Mouse (Mus musculus): ENCODE measurements around the gene Rad50. TPM values are rescaled to one million over a fixed set of nuclear protein-coding genes. Genes with fewer than 3 reads are reported as not detected.

The Rad50 gene
- total RNA-seq, 2 experiments from 2014 or later = 10.7 to 13.0 TPM

DNA sequence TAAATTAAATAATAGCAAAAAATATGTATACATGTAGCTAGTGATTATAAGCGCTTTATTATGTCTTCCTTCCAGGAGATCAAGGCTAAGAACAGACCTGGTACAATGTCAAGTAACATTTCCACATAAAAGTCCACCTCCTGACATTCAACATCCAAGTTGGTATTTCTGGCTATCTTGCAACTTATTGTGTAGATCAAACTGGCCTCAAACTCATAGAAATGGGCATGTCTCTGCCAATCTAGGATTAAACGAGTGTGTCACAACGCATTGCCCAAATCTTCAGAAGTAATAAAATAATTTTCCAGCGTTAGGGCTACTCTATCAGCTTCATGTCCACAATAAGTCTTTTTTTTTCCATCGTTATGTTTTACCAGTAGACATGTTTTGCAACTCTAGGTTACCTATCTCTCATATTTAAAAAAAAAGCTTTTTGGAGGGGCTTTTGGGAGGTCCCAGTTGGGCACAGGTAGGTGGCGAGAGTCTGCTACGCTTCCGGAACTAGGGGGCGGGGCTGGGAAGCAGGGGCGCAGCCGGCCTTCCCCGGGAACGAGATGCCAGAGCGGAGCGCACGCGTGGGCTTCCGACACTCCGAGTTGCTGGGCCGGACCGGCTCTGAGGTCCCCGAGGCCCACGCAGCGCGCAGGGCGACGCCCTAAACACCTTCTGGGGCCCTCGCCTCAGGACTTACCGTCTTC, 734 bp downstream of the Rad50 start:
- DNase-seq (ENCODE audit: extremely low spot score in 1 of 2, low spot score in 1 of 2) = no peak

DNA sequence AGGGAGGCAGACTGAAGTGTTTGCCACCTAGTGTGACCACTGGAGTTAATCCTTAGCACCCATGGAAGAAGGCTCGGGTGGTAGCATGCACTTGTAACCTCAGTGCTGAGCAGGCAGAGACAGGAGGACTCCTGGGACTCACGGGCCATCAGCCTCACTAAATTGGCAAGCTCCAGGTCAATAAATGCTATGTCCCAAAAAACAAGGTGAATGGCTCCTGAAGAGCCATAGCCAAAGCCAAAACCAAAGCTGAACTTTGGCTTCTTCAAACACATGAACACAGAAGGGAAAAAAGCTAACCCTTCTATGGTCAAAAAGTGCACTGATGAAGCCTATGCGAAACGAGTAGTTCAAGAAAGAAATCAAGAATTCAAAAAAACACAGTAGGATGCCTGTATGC, 7.8 kb downstream of the Rad50 start:
- no peak for DNase-seq (ENCODE audit: extremely low spot score in 1 of 2, low spot score in 1 of 2)

DNA sequence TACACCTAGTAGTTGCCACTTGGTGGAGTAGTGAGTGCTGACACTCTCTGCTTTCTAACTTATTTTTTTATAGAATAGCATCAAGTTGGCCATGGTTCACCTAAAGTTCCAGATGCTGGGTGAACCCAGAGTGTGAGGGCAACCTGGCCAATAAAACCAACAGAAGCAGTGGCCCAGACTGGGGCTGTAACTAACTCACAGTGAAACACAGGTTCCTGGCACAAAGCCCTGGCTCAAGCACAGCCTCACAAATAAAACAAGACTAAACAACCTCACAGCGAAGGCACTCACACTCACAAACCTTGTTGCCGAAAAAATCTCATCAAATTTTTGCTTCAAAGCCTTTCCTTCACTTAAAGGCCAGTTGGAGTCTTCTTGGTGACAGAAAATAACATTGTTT, 8.6 kb downstream of the Rad50 start:
- no peak for DNase-seq (ENCODE audit: extremely low spot score in 1 of 2, low spot score in 1 of 2)

DNA sequence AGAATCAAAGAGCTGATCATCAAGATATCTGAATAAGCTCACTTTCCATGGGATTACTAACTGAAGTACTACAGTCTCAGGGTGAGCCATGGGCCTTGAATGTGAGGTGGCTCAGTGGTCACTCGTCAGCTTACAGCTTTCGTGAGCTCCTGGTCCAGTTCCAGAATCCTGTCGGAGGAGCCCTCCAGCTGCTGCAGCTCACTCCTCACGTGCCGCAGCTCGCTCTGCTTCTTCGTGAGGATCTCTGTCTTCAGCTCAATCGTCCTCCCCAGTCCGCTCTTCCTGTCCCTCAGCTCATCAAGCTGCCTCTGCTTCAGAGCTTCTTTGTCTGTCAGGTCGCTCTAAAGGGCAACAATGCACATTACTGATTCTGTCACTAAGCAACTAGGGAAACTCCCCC, 15.1 kb downstream of the Rad50 start:
- peak in 1 of 2 experiments; percentile 18 for DNase-seq (ENCODE audit: extremely low spot score in 1 of 2, low spot score in 1 of 2)

DNA sequence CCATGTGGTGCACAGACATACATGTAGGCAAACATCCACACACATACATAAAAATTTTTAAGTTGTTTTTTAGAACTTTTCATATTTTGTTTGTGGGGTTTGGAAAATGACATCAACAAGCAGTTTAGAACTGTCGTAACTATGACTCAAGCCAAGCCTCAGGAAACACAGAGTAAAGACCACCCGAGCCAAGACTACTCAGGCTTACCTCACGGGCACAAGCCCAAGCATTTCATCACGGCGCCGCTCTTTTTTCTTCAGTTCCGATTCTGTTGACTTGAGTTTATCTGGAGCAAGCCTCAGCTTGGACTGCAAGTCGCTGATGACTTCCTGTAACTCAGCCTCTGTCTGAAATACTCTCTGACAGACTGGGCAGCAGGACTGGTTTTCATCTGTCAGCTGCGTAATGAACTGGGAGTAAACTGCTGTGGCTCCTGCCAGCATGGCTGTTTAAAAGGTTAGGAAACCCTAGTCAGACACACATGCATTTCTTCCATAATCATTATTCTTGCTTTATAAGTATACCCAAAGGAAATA, 24.1 kb downstream of the Rad50 start:
- no peak for DNase-seq (ENCODE audit: extremely low spot score in 1 of 2, low spot score in 1 of 2)

DNA sequence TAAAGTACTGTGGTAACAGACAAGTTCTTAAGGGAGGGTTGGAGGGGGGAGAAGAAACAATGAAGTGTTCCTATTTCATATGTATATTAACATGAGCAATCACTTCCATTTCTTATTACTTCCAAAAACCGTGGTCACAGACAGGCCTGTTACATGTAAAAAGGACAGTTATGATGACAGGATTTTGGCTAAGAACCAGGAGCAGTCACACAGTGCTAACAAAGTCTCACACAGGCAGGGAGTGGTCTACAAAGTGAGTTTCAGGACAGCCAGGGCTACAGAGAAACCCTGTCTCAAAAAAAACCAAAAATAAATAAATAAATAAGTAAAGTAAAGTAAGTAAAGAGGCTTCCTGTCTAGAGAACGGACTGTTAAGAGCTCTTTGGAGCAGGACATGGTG, 24.9 kb downstream of the Rad50 start:
- DNase-seq (ENCODE audit: extremely low spot score in 1 of 2, low spot score in 1 of 2) = no peak

DNA sequence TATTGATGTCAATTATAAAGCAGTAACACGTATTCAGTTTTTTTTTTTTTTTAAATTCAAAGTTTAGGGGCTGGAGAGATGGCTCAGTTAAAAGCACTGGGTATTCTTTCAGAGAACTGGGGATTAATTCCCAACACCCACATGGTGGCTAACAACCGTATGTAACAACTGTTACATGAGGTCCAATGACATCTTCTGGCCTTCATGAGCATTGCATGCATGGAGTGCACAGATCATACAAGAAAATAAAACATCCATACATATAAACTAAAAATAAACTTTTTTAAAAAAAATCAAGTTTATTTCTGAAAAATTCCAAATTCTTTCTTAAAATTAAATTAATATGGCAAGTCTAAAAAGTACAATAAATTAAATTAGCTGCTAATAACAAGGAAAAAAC, 25.4 kb downstream of the Rad50 start:
- DNase-seq (ENCODE audit: extremely low spot score in 1 of 2, low spot score in 1 of 2) = no peak

DNA sequence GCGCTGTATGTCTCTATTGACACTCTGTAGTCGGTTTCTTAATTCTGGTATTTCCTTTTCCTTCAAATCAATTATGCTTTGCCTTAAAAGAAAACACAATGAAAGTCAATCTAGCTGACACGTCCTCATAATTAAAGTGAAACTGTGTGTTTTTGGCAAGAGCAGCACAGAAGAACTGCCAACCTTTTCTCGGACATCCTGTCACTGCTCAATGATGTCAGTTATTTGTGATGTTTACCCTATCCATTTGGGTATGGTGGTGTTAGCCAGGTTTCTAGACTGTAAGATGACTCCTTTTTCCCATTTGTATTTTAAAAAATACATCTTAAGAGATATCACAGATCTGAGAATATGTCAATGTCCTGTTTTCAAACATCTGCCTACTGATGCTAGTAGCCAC, 27.0 kb downstream of the Rad50 start:
- DNase-seq (ENCODE audit: extremely low spot score in 1 of 2, low spot score in 1 of 2) = no peak

DNA sequence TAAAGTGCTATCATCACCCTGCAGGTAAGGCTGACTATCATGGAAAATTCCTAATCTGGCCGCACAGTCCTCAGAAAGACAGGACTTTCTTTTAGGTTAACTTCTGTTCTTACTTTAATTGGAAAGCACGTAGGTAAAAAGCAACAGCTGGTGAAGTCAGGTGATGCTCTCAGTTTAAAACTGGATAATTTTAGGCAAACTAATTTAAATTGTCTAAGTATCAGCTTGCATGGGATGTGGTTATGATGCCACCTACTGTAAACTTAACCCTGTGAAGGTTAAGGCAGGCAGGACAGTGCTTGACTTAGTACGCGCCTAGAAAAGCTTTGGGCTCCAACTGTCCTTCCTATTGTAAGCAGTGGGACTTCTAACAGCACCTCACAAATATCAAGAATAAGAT, 35.7 kb downstream of the Rad50 start:
- DNase-seq (ENCODE audit: extremely low spot score in 1 of 2, low spot score in 1 of 2) = no peak

DNA sequence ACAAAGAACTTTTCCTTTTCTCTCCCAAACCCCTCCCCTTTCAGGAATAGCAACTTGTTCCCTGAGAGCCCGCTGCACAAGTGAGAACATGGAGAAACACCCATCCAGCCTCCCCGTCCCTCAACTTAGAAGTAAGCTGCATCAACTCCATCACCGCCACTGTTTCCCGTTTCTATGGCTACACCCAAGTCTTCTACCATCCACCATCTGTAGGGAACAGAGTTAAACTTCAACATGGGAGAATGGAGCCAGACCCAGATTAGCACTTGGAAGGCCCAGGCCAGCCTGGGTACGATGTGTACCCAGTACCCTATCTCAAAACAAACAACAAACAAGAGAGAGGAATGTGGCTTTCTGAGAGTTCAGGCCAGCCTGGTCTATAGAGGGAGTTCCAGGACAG, 43.0 kb downstream of the Rad50 start:
- DNase-seq (ENCODE audit: extremely low spot score in 1 of 2, low spot score in 1 of 2) = no peak

DNA sequence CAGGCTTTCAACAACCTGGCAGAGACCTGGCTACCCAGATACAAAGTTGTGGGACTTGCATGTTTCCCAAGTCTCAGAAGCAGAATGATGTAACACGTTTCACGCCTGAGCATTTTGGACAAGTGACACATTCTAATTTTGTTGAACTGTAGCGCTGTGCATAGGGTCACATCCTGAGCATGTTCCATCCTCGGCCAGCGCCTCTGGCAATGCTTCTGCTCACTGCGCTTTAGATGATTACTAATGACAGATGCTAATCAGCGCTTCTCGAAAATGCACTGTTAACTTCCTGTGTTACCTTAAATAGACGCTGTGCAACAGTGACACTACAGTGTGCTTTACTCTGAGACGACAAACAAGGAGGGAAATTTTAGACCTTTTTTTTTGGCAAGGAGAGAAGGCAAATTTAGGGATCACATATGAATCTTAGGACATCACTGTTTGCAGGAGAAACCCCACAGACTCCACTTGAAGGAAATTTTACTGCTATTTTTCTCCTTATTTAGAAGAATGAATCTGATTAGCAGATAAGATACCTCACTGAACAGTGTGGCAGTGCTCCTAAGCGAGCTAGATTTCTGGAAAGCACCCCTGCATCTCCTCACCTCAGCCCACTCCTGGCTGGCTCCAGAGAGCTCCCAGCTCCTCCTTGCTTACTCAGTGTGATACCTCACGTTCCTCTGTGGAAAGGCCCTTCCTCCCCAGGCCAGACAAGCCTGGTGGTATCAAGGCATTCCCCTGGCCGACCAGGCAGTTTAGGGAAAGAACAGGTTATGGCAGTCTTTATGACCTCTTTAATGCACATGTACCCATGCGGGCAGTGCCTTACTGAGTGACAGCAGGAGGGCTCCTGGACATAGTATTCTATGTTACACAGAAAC, 44.1 kb downstream of the Rad50 start:
- no peak for DNase-seq (ENCODE audit: extremely low spot score in 1 of 2, low spot score in 1 of 2)

DNA sequence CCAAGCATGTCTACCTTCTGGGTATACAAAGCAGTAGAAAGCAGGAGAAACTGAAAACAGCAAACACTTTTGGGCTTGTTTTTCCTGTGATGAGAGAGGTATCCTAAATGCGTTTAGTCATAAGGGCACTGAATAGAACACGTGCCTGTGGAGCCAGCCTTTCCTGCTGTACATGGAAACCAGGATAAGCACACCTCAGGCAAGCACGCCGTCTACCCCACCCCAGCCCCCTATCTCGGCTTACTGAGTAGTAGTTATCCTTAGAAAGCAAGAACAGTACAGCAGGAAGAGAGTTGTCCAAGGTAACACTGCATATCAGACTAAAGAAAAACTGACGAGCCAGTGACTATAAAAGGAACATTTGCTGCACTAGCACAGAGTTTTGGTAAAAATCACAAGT, 49.3 kb downstream of the Rad50 start:
- no peak for DNase-seq (ENCODE audit: extremely low spot score in 1 of 2, low spot score in 1 of 2)

DNA sequence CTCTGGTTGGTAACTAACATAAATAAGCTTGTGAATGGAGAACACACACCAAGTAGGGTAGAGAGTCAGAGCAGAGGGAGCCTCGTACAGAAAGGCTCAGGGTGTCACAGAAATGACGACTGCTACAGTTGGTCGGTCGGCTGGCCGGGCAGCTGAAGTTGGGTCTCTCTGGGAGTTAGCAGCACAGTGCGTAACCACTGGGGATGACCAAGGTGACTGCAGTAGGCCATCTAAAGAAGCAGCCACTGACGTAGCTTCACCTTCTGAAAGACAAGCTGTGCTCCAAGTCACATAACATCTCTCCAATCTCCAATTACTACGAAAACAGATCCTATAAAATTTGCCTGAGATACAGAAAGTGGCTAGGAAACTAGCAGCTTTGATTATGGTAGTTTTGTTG, 49.7 kb downstream of the Rad50 start:
- no peak for DNase-seq (ENCODE audit: extremely low spot score in 1 of 2, low spot score in 1 of 2)

DNA sequence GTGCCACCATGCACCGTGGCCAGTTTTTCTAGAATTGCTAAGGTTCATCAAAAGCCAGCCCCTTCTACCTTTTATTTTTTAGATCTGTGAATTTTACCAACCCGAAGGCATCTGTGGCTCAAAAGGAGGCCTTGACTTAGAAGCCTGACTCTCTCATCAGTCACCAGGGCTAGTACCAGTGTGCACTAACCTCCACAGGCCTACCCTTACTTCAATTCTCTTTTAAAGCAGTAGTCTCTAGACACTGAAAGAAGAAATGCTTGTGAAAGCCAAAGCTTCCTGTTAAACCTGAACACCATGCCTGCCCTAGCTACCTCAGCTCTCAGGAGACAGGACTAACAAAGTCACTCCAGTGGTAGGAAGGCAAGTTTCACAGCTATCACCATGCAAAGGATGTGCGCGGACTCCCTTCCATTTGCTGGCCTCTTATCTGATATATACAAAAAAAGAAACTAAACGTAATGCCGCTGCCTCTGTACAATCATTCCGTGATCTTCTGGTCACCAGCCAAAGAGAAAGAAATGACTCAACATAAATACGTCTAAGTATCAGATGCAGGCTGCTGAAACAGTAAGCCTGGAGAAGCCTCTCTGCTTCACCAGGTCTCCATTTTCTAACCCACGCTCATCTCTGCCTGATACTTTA, 50.4 kb downstream of the Rad50 start:
- no peak for DNase-seq (ENCODE audit: extremely low spot score in 1 of 2, low spot score in 1 of 2)

DNA sequence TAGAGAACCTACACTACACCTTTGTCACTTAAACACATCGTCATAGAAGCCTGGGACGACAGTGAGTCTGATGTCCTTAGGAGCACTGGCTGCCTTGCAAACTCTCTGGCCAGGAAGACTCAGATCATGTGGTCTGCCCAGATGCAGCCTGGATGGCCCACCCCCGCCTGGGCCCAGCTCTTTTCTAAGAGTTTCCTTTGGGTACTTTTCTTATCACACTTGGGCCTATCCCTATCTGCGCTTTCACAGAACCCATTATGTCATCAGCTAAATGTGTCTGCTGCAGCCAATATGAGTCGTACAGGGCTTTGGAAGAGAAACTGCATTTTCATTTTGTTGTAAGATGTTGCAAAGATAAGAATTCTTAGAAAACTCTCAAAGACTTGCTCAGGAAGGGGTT, 52.1 kb downstream of the Rad50 start:
- no peak for DNase-seq (ENCODE audit: extremely low spot score in 1 of 2, low spot score in 1 of 2)

DNA sequence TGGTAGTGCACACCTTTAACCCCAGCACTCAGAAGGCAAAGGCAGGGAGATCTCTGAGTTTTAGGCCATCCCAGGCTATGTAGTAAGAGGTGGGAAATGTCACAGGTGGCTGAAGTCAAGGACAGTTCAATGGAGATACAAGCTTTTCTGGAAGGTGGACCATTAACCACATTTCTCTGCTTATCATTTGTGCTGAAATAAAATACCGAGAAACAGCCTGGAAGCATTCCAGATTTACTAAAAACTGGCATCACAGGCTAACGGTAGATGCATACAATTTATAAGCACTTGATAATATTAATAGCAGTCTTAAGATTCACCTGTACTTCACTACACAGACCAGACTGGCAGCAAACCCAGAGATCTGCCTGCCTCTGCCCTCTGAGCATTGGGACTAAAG, 54.7 kb downstream of the Rad50 start:
- no peak for DNase-seq (ENCODE audit: extremely low spot score in 1 of 2, low spot score in 1 of 2)

DNA sequence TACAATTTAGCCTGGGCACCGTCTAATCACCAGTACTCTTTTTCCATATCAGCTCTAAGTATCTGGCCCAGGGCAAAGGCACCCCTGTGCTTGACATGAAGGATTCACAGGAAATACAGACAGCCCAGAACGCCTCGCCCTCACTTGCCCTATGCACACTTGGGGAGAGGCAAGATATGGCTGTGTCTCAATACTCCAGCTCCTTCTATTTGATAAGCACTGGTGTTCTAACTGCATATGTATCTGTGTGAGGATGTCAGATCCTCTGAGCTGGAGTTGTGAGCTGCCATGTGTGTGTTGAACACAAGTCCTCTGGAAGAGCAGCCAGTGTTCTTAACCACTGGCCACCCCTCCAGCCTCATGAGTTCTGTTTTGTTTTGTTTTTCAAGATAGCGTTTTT, 55.7 kb downstream of the Rad50 start:
- DNase-seq (ENCODE audit: extremely low spot score in 1 of 2, low spot score in 1 of 2) = no peak

DNA sequence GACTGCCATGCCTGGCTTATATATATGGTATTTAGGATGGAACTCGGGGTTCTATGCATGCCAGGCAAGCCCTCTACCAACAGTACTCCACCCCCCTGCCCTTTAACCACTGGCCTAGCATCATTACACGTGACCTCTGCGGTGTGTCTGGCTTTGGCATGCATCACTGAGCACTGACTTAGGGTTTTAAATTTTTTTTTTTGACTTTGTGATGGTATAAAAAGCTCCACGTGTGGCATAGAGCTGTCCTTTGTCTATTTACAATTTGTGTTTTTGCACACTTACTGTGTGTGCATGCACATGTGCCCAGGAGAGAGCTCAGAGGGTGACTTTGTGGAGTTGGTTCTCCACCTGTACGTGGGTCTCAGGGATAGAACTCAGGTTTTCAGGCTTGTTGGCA, 63.1 kb downstream of the Rad50 start:
- DNase-seq (ENCODE audit: extremely low spot score in 1 of 2, low spot score in 1 of 2) = no peak

DNA sequence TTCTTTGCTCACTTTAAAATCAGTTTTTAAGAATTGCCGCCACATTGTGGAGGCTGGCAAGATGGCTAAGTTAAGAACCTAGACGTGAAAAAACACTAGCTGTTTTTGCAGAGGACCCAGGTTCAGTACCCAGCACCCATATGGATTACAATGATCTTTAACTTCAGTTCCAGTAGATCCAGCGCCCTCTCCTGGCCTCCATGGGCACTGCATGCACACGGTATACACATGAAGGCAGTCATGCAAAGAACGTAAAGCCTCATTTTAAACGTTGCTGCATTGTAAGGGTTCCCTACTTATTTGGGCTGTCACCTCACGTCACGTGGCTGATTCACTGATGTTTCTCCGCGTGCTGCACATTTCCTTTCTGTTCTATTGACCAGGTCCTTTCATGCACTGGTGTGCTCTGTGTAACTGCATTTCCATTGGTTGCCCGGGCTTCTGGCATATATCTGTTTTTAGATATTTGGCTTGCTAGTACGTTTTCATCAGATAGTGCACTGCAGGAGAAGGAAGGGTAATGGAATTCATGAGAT, 64.3 kb downstream of the Rad50 start:
- DNase-seq (ENCODE audit: extremely low spot score in 1 of 2, low spot score in 1 of 2) = no peak

DNA sequence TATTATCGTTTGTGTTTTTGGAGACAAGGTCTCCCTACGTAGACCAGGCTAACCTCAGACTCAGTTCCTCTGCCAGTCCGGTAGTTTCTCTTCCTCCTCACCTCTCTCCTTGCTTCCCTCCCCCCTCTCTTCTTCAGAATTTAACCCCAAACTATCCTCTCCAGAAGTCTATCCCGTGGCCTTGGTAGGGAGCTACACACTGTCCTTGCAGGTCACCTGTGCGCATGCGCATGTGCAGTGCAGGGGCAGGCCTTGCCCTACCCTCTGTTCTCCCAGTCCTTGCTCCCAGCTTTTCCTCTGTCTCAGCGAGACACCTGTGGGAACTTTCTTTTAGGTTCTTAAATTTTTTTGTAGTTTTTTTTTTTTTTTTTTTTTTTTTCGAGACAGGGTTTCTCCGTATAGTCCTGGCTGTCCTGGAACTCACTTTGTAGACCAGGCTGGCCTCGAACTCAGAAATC, 69.3 kb downstream of the Rad50 start:
- no peak for DNase-seq (ENCODE audit: extremely low spot score in 1 of 2, low spot score in 1 of 2)
